Mouse (Mus musculus): Measurements from ENCODE around the gene Pik3cd.

GRCm38 (mm10) chr4:149696189-149696971, 6.0 kb downstream of the Pik3cd start:
- TF ChIP-seq POLR2A (IDR thresholded peaks at IDR 0.05; ENCODE audit: borderline replicate concordance, extremely low read depth, low read depth, low read length) (no peak), CTCF (IDR thresholded peaks at IDR 0.05; ENCODE audit: insufficient read depth, low read length) (no peak)

Data from lung, adult 2 months (tissue).